Mouse (Mus musculus): ENCODE data around the gene Vsig10. TPM values are rescaled to one million over a fixed set of nuclear protein-coding genes. Genes with fewer than 3 reads are reported as not detected.
A peak's percentile ranks its signal among the peaks of the same experiment; 100 is the strongest.
"Not testable (repeated sequence)": the region's sequence is repeated elsewhere in the genome, so short reads cannot be mapped to it uniquely, and the experiment has no call there.

Vsig10 gene
- polyA plus RNA-seq, 1 experiment from 2014 or later, result 1.5 TPM

DNA sequence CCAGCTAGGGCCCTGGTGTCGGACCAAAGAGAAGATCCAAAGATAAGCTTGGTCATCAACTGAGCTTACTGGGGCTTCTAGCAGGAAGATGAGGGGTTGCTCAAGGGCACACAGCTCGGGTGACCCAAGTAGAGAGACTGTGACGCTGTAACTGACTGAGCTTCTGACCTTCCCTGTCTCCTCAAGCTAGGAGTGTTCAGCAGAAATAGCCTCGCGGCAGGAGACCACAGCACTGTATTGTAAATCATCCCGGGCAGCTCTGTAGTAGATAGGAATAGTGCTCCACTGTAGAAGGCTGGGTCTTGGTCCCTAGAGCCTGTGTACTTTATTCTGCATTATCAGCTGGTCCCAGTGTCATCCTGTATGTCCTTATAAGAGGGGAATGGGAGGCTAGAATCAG lies 23.0 kb downstream of the Vsig10 start:
- H3K4me2 ChIP-seq (ENCODE audit: low read depth, low read length), result no peak overlapping the region
- H3K36me3 ChIP-seq (ENCODE audit: control insufficient read depth, insufficient read depth), result no peaks in the 10 kb centered on the region
- H3K4me3 ChIP-seq (ENCODE audit: low read depth, low read length), result no peak overlapping the region
- no peak for ATAC-seq (ENCODE audit: low read depth)
- no peak overlapping the region for H3K27ac ChIP-seq (ENCODE audit: low read length)
- no peaks in the 10 kb centered on the region for H3K9me3 ChIP-seq (replicated peaks; ENCODE audit: control insufficient read depth, low read length)
- WGBS (ENCODE audit: insufficient replicate concordance), result 48% methylated on average over 6 of the region's 6 CpGs
- no peaks in the 10 kb centered on the region for H3K27me3 ChIP-seq (ENCODE audit: control insufficient read depth, insufficient read depth, low read depth, low read length)
- peaks cover 4% of the 10 kb centered on the region for H3K4me1 ChIP-seq (ENCODE audit: control insufficient read depth, low read depth, low read length)
- no peak overlapping the region for H3K9ac ChIP-seq (ENCODE audit: low read depth, low read length)

DNA sequence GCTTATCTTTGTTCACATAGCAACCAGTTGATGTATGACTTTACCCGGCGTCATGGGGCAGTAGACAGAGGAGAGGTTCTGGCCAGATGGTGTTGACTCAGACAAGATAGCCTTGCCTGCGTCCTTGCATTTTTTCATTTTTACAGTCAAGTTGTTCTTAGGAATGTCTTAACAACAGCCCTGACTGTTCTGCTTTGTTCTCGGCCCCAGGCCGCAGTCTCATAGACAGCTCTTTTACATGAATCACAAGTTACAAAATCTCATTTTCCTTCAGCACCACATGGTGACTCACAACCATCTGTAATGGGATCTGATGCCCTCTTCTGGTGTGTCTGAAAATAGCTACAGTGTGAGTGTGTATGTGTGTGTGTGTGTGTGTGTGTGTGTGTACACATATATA lies 25.6 kb downstream of the Vsig10 start:
- 79% methylated on average over 5 of the region's 5 CpGs for whole genome bisulfite sequencing (ENCODE audit: insufficient replicate concordance)
- H3K9ac ChIP-seq (ENCODE audit: low read depth, low read length); H3K4me2 ChIP-seq (ENCODE audit: low read depth, low read length); H3K27me3 ChIP-seq (ENCODE audit: control insufficient read depth, insufficient read depth, low read depth, low read length); H3K4me1 ChIP-seq (ENCODE audit: control insufficient read depth, low read depth, low read length); H3K9me3 ChIP-seq (replicated peaks; ENCODE audit: control insufficient read depth, low read length); ATAC-seq (ENCODE audit: low read depth); H3K36me3 ChIP-seq (ENCODE audit: control insufficient read depth, insufficient read depth); H3K4me3 ChIP-seq (ENCODE audit: low read depth, low read length); H3K27ac ChIP-seq (ENCODE audit: low read length): not testable (repeated sequence)

DNA sequence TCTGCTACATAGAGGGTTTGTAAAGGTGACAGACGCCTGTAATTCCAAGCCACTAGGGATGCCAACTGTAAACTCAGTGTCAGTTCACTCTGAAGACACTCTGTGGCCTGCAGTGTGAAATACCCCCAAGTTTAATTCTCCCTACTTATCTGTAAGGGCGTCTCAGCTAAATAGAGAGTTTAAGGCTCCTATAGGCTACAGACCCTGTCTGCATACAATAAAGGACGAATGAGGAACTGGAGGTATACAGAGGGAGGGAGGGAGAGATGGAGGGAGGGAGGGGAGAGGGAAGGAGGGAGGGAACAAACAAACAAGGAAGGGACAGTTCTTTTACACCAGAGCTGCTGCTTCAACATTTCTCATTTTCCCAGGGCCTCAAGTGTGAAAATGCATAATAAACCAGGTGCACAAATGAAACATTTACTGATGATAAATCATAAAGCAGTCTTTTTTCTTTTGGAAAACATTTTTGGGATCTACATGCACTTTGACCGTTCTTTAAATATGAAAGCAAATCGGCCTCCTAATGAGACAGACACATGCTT lies 26.6 kb downstream of the Vsig10 start:
- H3K9ac ChIP-seq (ENCODE audit: low read depth, low read length), result no peak overlapping the region
- no peak for ATAC-seq (ENCODE audit: low read depth)
- no peaks in the 10 kb centered on the region for H3K36me3 ChIP-seq (ENCODE audit: control insufficient read depth, insufficient read depth)
- no peaks in the 10 kb centered on the region for H3K27me3 ChIP-seq (ENCODE audit: control insufficient read depth, insufficient read depth, low read depth, low read length)
- H3K27ac ChIP-seq (ENCODE audit: low read length), result no peak overlapping the region
- no peaks in the 10 kb centered on the region for H3K9me3 ChIP-seq (replicated peaks; ENCODE audit: control insufficient read depth, low read length)
- 47% methylated on average over 5 of the region's 5 CpGs for WGBS (ENCODE audit: insufficient replicate concordance)
- H3K4me2 ChIP-seq (ENCODE audit: low read depth, low read length), result no peak overlapping the region
- H3K4me1 ChIP-seq (ENCODE audit: control insufficient read depth, low read depth, low read length), result peaks cover 3% of the 10 kb centered on the region; the same call in 1 of the 2 replicates
- H3K4me3 ChIP-seq (ENCODE audit: low read depth, low read length), result no peak overlapping the region

DNA sequence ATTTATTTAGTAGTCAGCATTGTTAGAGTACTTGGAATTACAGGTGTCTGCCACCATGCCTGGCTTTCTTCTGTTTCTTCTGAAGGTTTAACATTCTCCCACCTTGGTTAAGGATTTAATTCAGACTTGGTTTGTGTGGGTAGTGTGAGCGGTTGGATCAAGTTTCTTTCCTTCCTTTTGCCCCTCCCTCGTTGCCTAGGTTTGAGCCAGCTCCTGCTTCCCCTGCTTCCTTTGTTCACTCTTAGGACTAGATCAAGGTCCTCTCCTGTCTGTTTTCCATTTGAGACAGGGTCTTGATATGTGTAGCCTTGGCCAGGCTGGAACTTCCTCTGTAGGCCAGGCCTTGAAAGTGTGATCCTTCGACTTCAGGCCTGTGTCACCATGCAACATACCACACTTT lies 27.4 kb downstream of the Vsig10 start:
- no peak overlapping the region for H3K4me3 ChIP-seq (ENCODE audit: low read depth, low read length)
- H3K36me3 ChIP-seq (ENCODE audit: control insufficient read depth, insufficient read depth), result no peaks in the 10 kb centered on the region
- H3K4me2 ChIP-seq (ENCODE audit: low read depth, low read length), result no peak overlapping the region
- H3K27me3 ChIP-seq (ENCODE audit: control insufficient read depth, insufficient read depth, low read depth, low read length), result no peaks in the 10 kb centered on the region; the same call in 1 of the 2 replicates
- no peak overlapping the region for H3K9ac ChIP-seq (ENCODE audit: low read depth, low read length)
- ATAC-seq (ENCODE audit: low read depth), result no peak
- no peaks in the 10 kb centered on the region for H3K9me3 ChIP-seq (replicated peaks; ENCODE audit: control insufficient read depth, low read length)
- no peak overlapping the region for H3K27ac ChIP-seq (ENCODE audit: low read length)
- 48% methylated on average over 3 of the region's 3 CpGs for WGBS (ENCODE audit: insufficient replicate concordance)
- H3K4me1 ChIP-seq (ENCODE audit: control insufficient read depth, low read depth, low read length), result peaks cover 3% of the 10 kb centered on the region; the same call in 1 of the 2 replicates

DNA sequence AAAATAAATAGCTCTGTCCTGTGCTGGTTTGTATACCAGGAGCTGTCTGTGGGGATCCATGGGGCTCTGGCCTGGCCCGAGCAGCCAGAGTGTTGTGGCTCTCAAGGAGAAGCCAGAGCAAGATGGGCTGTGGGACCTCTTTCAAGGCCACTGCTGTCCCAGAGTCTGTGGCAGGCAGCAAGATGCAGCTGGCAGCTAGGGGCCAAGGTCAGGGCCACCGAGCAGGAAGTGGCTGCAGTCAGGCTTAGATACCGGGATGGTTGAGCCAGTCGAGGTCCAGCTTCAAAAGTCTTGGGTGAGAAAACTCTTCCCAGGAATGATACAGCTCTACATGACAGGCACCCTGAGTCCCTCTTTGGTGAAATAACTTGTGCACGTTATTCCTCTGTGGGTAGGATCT lies 28.1 kb downstream of the Vsig10 start:
- no peak for ATAC-seq (ENCODE audit: low read depth)

DNA sequence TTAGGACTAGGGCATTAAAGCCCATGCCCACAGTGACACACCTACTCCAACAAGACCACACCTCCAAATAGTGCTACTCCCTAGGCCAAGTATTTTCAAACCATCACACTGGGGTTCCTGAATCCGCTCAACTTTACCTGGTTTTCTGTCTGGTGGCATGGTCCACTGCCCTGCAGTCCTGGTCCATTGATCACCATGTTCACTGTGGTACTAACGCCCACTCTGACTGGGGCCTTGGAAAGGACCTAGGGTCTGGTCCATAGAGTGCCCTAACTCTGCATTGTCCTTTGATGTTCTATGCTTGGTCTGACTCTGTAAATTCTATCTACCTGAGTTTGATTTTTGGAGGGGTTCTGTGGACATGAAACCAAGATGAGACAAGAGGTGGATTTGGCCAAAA lies 29.0 kb downstream of the Vsig10 start:
- Histone ChIP-seq H3K27me3 (ENCODE audit: control insufficient read depth, insufficient read depth, low read depth, low read length) (no peaks in the 10 kb centered on the region; the same call in 1 of the 2 replicates), H3K27ac (ENCODE audit: low read length) (no peak overlapping the region), H3K4me2 (ENCODE audit: low read depth, low read length) (no peak overlapping the region), H3K9ac (ENCODE audit: low read depth, low read length) (no peak overlapping the region), H3K9me3 (replicated peaks; ENCODE audit: control insufficient read depth, low read length) (no peaks in the 10 kb centered on the region), H3K36me3 (ENCODE audit: control insufficient read depth, insufficient read depth) (no peaks in the 10 kb centered on the region), H3K4me1 (ENCODE audit: control insufficient read depth, low read depth, low read length) (peaks cover 3% of the 10 kb centered on the region; the same call in 1 of the 2 replicates), H3K4me3 (ENCODE audit: low read depth, low read length) (no peak overlapping the region)
- 78% methylated on average over 2 of the region's 2 CpGs for WGBS (ENCODE audit: insufficient replicate concordance)
- no peak for ATAC-seq (ENCODE audit: low read depth)

More for the DNA sequence above, 28.1 kb downstream of the Vsig10 start:
- Histone ChIP-seq H3K27ac (ENCODE audit: low read length) (no peak overlapping the region), H3K4me2 (ENCODE audit: low read depth, low read length) (no peak overlapping the region), H3K4me1 (ENCODE audit: control insufficient read depth, low read depth, low read length) (peaks cover 3% of the 10 kb centered on the region; the same call in 1 of the 2 replicates), H3K9ac (ENCODE audit: low read depth, low read length) (no peak overlapping the region), H3K27me3 (ENCODE audit: control insufficient read depth, insufficient read depth, low read depth, low read length) (no peaks in the 10 kb centered on the region; the same call in 1 of the 2 replicates), H3K9me3 (replicated peaks; ENCODE audit: control insufficient read depth, low read length) (no peaks in the 10 kb centered on the region), H3K4me3 (ENCODE audit: low read depth, low read length) (no peak overlapping the region), H3K36me3 (ENCODE audit: control insufficient read depth, insufficient read depth) (no peaks in the 10 kb centered on the region)
- 56% methylated on average over 5 of the region's 5 CpGs for WGBS (ENCODE audit: insufficient replicate concordance)

DNA sequence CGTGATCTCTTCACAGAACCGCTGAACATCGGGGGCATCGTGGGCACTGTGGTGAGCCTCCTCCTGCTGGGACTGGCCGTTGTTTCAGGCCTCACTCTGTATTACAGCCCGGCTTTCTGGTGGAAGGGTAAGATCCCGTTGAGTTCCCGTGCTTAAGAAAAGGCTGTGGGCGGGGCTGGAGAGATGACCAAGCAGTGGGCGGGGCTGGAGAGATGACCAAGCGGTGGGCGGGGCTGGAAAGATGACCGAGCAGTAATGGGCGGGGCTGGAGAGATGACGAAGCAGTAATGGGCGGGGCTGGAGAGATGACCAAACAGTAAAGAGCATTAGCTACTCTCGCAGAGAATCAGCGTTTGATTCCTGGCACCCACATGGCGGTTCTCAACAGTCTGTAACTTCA lies 29.4 kb downstream of the Vsig10 start:
- ATAC-seq (ENCODE audit: low read depth), result 0 out of 2 replicates have a peak, but pooled peaks have one; percentile 19
- H3K4me2 ChIP-seq (ENCODE audit: low read depth, low read length), result no peak overlapping the region
- WGBS (ENCODE audit: insufficient replicate concordance), result 46% methylated on average over 19 of the region's 19 CpGs

DNA sequence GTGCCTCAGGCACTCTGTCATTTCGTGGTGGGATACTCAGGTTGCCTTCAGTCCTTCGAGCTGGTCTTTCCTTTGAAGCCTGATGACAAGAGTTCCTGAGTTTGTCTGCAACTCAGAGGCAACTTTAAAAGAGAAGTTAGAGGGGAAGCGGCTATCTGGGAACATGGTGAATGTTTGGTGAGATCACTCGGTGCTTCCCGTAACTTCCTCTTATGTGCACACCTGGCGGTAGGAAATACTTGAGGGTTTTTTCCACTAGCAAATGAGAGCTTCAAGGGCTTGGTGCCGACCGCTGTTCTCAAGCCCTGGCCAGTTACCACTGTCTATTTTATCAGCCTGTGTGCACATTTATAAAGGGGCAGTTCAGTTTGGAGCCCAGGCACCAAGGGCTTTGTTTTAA lies 35.2 kb downstream of the Vsig10 start:
- Histone ChIP-seq H3K36me3 (ENCODE audit: control insufficient read depth, insufficient read depth) (no peaks in the 10 kb centered on the region), H3K4me3 (ENCODE audit: low read depth, low read length) (no peak overlapping the region), H3K9me3 (replicated peaks; ENCODE audit: control insufficient read depth, low read length) (no peaks in the 10 kb centered on the region), H3K27ac (ENCODE audit: low read length) (no peak overlapping the region), H3K9ac (ENCODE audit: low read depth, low read length) (no peak overlapping the region), H3K4me2 (ENCODE audit: low read depth, low read length) (no peak overlapping the region), H3K4me1 (ENCODE audit: control insufficient read depth, low read depth, low read length) (peaks cover 14% of the 10 kb centered on the region), H3K27me3 (ENCODE audit: control insufficient read depth, insufficient read depth, low read depth, low read length) (peaks cover 5% of the 10 kb centered on the region)
- ATAC-seq (ENCODE audit: low read depth), result no peak
- 16% methylated on average over 8 of the region's 8 CpGs for WGBS (ENCODE audit: insufficient replicate concordance)

More for the DNA sequence above, 29.4 kb downstream of the Vsig10 start:
- Histone ChIP-seq H3K4me3 (ENCODE audit: low read depth, low read length) (no peak overlapping the region), H3K27ac (ENCODE audit: low read length) (no peak overlapping the region), H3K4me1 (ENCODE audit: control insufficient read depth, low read depth, low read length) (peaks cover 3% of the 10 kb centered on the region; the same call in 1 of the 2 replicates), H3K36me3 (ENCODE audit: control insufficient read depth, insufficient read depth) (no peaks in the 10 kb centered on the region), H3K9ac (ENCODE audit: low read depth, low read length) (no peak overlapping the region), H3K9me3 (replicated peaks; ENCODE audit: control insufficient read depth, low read length) (no peaks in the 10 kb centered on the region), H3K27me3 (ENCODE audit: control insufficient read depth, insufficient read depth, low read depth, low read length) (no peaks in the 10 kb centered on the region; the same call in 1 of the 2 replicates)

DNA sequence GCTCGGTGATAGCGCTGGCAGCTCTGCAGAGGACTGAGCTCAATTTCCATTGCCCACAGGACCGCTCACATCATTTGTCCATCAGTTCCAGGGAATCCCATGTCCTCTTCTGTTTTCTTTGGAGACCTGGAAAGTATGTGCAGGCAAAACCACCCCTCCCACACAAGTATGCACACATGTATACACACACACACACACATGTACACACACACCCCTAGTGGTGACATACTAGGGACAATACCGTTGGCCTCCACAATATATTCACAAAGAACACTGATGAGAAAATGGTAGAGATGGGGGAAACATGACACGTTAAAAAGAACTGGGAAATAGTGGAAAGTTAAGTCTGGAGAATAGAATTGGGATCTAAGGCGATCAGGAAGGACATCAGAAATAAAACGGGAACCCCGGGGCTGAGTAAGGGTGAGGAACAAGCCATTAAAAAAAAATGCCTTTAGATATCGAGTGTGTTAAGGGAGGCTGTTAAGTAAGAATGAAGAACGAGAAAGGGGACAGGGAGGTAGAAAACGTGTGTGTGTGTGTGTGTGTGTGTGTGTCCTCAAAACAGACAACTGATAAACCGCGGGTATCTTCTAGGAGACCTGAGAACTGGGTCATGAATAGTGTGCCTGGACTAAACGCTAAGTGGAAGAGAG lies 36.9 kb downstream of the Vsig10 start:
- H3K27ac ChIP-seq (ENCODE audit: low read length), result 0 out of 2 replicates have a peak overlapping the region, but pooled peaks have one; percentile 55
- peaks cover 27% of the 10 kb centered on the region for H3K4me1 ChIP-seq (ENCODE audit: control insufficient read depth, low read depth, low read length)
- no peak overlapping the region for H3K9ac ChIP-seq (ENCODE audit: low read depth, low read length)
- peaks cover 5% of the 10 kb centered on the region for H3K27me3 ChIP-seq (ENCODE audit: control insufficient read depth, insufficient read depth, low read depth, low read length)
- no peak for ATAC-seq (ENCODE audit: low read depth)
- H3K9me3 ChIP-seq (replicated peaks; ENCODE audit: control insufficient read depth, low read length), result no peaks in the 10 kb centered on the region
- 34% methylated on average over 14 of the region's 14 CpGs for WGBS (ENCODE audit: insufficient replicate concordance)
- H3K4me3 ChIP-seq (ENCODE audit: low read depth, low read length), result no peak overlapping the region
- H3K36me3 ChIP-seq (ENCODE audit: control insufficient read depth, insufficient read depth), result no peaks in the 10 kb centered on the region
- peak overlapping the region; percentile 83; the same call in 1 of the 2 replicates for H3K4me2 ChIP-seq (ENCODE audit: low read depth, low read length)

Data from liver, embryonic 16.5 days (tissue).